Mouse (Mus musculus) stomach, postnatal 0 days (tissue): Measurements from ENCODE around the gene Nap1l2.

Source experiments
- CTCF ChIP-seq: IDR thresholded peaks from 2 replicates; pipeline ENCODE4 v1.5.1; 2016; ENCODE audit warnings: antibody characterized with exemption, low read depth, mild to moderate bottlenecking, moderate library complexity
- EP300 ChIP-seq: optimal IDR thresholded peaks from 2 replicates; pipeline ENCODE3; 2016; ENCODE audit warnings: antibody characterized with exemption

- TF ChIP-seq CTCF (peak; percentile 52), EP300 (no peak)
Observed at GRCm38 (mm10) chrX:103183536-103183935, 2.9 kb downstream of the Nap1l2 start.
